Comparison of ENCODE assay signal across 8 mouse cellular contexts in the genomic region with DNA sequence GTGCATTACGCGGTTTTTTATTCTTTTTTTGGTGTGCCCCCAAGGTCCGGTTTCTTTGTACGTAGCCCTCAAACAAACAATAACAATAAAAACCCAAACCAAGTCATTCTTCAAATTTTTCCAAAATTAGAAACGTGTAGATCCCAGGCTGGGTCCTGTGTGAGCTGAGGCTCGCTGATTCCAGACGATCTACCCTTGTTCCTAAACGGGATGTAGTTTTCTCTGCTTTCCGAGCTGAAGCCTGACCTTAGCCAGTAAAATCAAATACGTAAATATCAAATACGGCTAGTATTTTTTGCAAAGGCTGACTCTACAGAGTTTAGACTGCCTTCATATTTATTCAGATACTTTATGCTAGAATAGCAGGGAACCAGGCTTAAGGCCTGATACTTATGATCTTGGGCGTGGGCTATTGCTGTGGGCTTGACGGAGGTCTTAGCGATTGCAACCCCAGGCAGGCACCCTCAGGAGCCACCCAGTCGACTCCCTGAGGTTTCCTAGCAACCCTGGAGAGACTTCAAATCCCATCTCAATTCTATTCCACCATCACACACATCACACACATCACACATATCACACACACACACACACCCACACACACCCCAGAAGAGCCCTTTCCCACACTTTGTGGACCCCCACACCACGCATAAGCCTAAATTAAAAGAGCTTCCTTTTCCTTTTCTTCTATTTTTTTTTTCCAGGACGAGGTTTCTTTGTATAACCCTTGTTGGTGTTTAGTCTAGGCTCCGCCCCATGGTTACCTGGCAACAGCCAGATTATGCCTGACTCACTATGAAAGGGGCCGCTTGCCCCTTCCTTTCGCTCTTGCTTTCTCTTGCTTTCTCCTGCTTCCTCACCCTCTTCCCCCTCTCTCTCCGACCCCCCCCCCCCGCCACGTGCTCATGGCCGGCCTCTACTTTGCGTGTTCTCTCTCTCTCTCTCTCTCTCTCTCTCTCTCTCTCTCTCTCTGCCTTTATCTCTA. TPM values are rescaled to one million over a fixed set of nuclear protein-coding genes. Genes with fewer than 3 reads are reported as not detected.
DNase-seq lines count a peak whose midpoint lies in the region; ATAC-seq and TF ChIP-seq lines count a peak whose summit lies in the region.

No protein-coding gene starts in this region.

- no peak for TF ChIP-seq CTCF in cerebellum, adult 2 months (IDR thresholded peaks at IDR 0.05; ENCODE audit: borderline replicate concordance, insufficient read depth, low read depth, low read length)
- no peak for TF ChIP-seq CTCF in forebrain, postnatal 0 days (IDR thresholded peaks at IDR 0.05; ENCODE audit: low read depth)

- peak overlapping the region; percentile 53 for H3K9ac ChIP-seq in forebrain, postnatal 0 days
- H3K9ac ChIP-seq in hindbrain, embryonic 11.5 days (ENCODE audit: low read depth, low read length): peak overlapping the region; percentile 60

- no peaks in the 10 kb centered on the region for H3K36me3 ChIP-seq in forebrain, postnatal 0 days (ENCODE audit: insufficient read depth)
- H3K36me3 ChIP-seq in hindbrain, embryonic 11.5 days (ENCODE audit: control insufficient read depth, insufficient read depth, low read length): no peaks in the 10 kb centered on the region

- peak overlapping the region; percentile 54 for H3K4me2 ChIP-seq in forebrain, postnatal 0 days (ENCODE audit: low read depth)
- peak overlapping the region; percentile 44 for H3K4me2 ChIP-seq in hindbrain, embryonic 11.5 days (replicated peaks; ENCODE audit: low read depth, low read length)

- peaks cover 12% of the 10 kb centered on the region; the same call in 1 of the 2 replicates for H3K4me1 ChIP-seq in cerebellum, adult 2 months (ENCODE audit: control insufficient read depth, insufficient read depth, low read length)
- peaks cover 26% of the 10 kb centered on the region for H3K4me1 ChIP-seq in forebrain, postnatal 0 days (ENCODE audit: insufficient read depth)
- H3K4me1 ChIP-seq in hindbrain, embryonic 11.5 days (replicated peaks; ENCODE audit: control insufficient read depth, insufficient read depth, low read length): peaks cover 16% of the 10 kb centered on the region

- peak overlapping the region; percentile 99 for H3K27ac ChIP-seq in cerebellum, adult 2 months (ENCODE audit: insufficient read depth, low read length)
- H3K27ac ChIP-seq in forebrain, postnatal 0 days (ENCODE audit: low read depth, low read length): peak overlapping the region; percentile 95
- H3K27ac ChIP-seq in hindbrain, embryonic 11.5 days (ENCODE audit: low read depth, low read length): peak overlapping the region; percentile 99

- ATAC-seq in forebrain, postnatal 0 days: peak; percentile 70
- ATAC-seq in hindbrain, embryonic 11.5 days (ENCODE audit: low FRiP score): peak; percentile 73

- TF ChIP-seq POLR2A in cerebellum, adult 2 months (IDR thresholded peaks at IDR 0.05; ENCODE audit: borderline replicate concordance, insufficient read depth, low read length): no peak

- peak; percentile 94 for DNase-seq in MEL-GATA-1-ER (ENCODE audit: extremely low read depth, low read depth)
- peak; percentile 58 to 66 for DNase-seq in cerebellum, adult 2 months
- DNase-seq in forebrain, postnatal 0 days: peak; percentile 89
- DNase-seq in hindbrain, embryonic 11.5 days (ENCODE audit: low spot score): peak; percentile 92
- DNase-seq in layer of hippocampus, postnatal 10 days (ENCODE audit: low spot score in 2 of 2): peak; percentile 67
- DNase-seq in lung, postnatal 14 days: peak; percentile 78
- DNase-seq in retina, postnatal 1 day: peak; percentile 94
- peak; percentile 71 for DNase-seq in urinary bladder, postnatal 25 days (ENCODE audit: low spot score)

- H3K9me3 ChIP-seq in forebrain, postnatal 0 days (ENCODE audit: low read length): no peaks in the 10 kb centered on the region
- no peaks in the 10 kb centered on the region for H3K9me3 ChIP-seq in hindbrain, embryonic 11.5 days (ENCODE audit: control insufficient read depth, low read length)

- 13% methylated on average over 24 of the region's 25 CpGs for WGBS in cerebellum, adult 2 months
- WGBS in forebrain, postnatal 0 days: 2% methylated on average over 22 of the region's 25 CpGs
- 19% methylated on average over 20 of the region's 25 CpGs for WGBS in hindbrain, embryonic 11.5 days

- H3K27me3 ChIP-seq in cerebellum, adult 2 months (ENCODE audit: control insufficient read depth, insufficient read depth, low read length): no peaks in the 10 kb centered on the region
- H3K27me3 ChIP-seq in forebrain, postnatal 0 days (ENCODE audit: insufficient read depth, low read length): no peaks in the 10 kb centered on the region
- H3K27me3 ChIP-seq in hindbrain, embryonic 11.5 days (ENCODE audit: control insufficient read depth, insufficient read depth, low read length): no peaks in the 10 kb centered on the region

- peak overlapping the region; percentile 59 for H3K4me3 ChIP-seq in cerebellum, adult 2 months (replicated peaks; ENCODE audit: insufficient read depth, low read depth, low read length)
- H3K4me3 ChIP-seq in forebrain, postnatal 0 days (ENCODE audit: low read depth, low read length): peak overlapping the region; percentile 30
- H3K4me3 ChIP-seq in hindbrain, embryonic 11.5 days (ENCODE audit: low read depth, low read length): peak overlapping the region; percentile 18; the same call in 1 of the 2 replicates

RNA-seq across cellular contexts. Expression of a gene that starts 3.9 kb away (rescaled TPM):
- 1,009 and 1,093 TPM in 2 replicates for polyA plus RNA-seq in cerebellum, adult 2 months (2012; rRNA removed)
- total RNA-seq in forebrain, postnatal 0 days (2014; rRNA removed): 817 and 912 TPM in 2 replicates
- polyA plus RNA-seq in forebrain, postnatal 0 days (2015; fragmentation: Nextera tagmentation; extraction: Ambion mirVana): 858 and 1,225 TPM in 2 replicates
- polyA plus RNA-seq in hindbrain, embryonic 11.5 days (2014; fragmentation: Nextera tagmentation; extraction: Ambion mirVana): 1,074 and 1,099 TPM in 2 replicates
- total RNA-seq in layer of hippocampus, postnatal 10 days (2021): 100 to 1,000 TPM; 760 to 831 TPM

RNA-seq across cellular contexts. Expression of a gene that starts 4.8 kb away (rescaled TPM):
- 0.28 and 0.41 TPM in 2 replicates for polyA plus RNA-seq in cerebellum, adult 2 months (2012; rRNA removed)
- total RNA-seq in forebrain, postnatal 0 days (2014; rRNA removed): 1.00 TPM in 1 of 2 replicates, not detected in the other
- 0.25 and 0.34 TPM in 2 replicates for polyA plus RNA-seq in forebrain, postnatal 0 days (2015; fragmentation: Nextera tagmentation; extraction: Ambion mirVana)
- polyA plus RNA-seq in hindbrain, embryonic 11.5 days (2014; fragmentation: Nextera tagmentation; extraction: Ambion mirVana): 0.59 TPM in 1 of 2 replicates, not detected in the other
- total RNA-seq in layer of hippocampus, postnatal 10 days (2021): under 1 TPM in 1 of 2 experiments, not detected in 1; 0.27 TPM

RNA-seq across cellular contexts. Expression of a gene that starts 40.0 kb away (rescaled TPM):
- polyA plus RNA-seq in cerebellum, adult 2 months (2012; rRNA removed): 19.6 and 21.4 TPM in 2 replicates
- total RNA-seq in forebrain, postnatal 0 days (2014; rRNA removed): 22.5 and 27.1 TPM in 2 replicates
- polyA plus RNA-seq in forebrain, postnatal 0 days (2015; fragmentation: Nextera tagmentation; extraction: Ambion mirVana): 6.5 and 11.0 TPM in 2 replicates
- polyA plus RNA-seq in hindbrain, embryonic 11.5 days (2014; fragmentation: Nextera tagmentation; extraction: Ambion mirVana): 10.4 and 12.5 TPM in 2 replicates
- 10 to 100 TPM; 13.3 TPM for total RNA-seq in layer of hippocampus, postnatal 10 days (2021)

RNA-seq across cellular contexts. Expression of a gene that starts 47.5 kb away (rescaled TPM):
- polyA plus RNA-seq in cerebellum, adult 2 months (2012; rRNA removed): 37.1 and 39.1 TPM in 2 replicates
- 78.3 and 83.3 TPM in 2 replicates for total RNA-seq in forebrain, postnatal 0 days (2014; rRNA removed)
- 45.7 and 48.4 TPM in 2 replicates for polyA plus RNA-seq in forebrain, postnatal 0 days (2015; fragmentation: Nextera tagmentation; extraction: Ambion mirVana)
- polyA plus RNA-seq in hindbrain, embryonic 11.5 days (2014; fragmentation: Nextera tagmentation; extraction: Ambion mirVana): 30.1 and 30.8 TPM in 2 replicates
- 10 to 100 TPM; 82.6 to 87.9 TPM for total RNA-seq in layer of hippocampus, postnatal 10 days (2021)

RNA-seq across cellular contexts. Expression of a gene that starts 53.0 kb away (rescaled TPM):
- polyA plus RNA-seq in cerebellum, adult 2 months (2012; rRNA removed): 16.8 and 19.9 TPM in 2 replicates
- 45.2 and 52.7 TPM in 2 replicates for total RNA-seq in forebrain, postnatal 0 days (2014; rRNA removed)
- 53.5 and 55.9 TPM in 2 replicates for polyA plus RNA-seq in forebrain, postnatal 0 days (2015; fragmentation: Nextera tagmentation; extraction: Ambion mirVana)
- 20.4 and 22.6 TPM in 2 replicates for polyA plus RNA-seq in hindbrain, embryonic 11.5 days (2014; fragmentation: Nextera tagmentation; extraction: Ambion mirVana)
- total RNA-seq in layer of hippocampus, postnatal 10 days (2021): 10 to 100 TPM; 55.4 to 56.7 TPM

Comparison
In these comparisons a context has a peak if more than half of its experiments do, and no peak if none do; other contexts are left out.
1. Peak in every context shown above with its lines: DNase-seq, ATAC-seq, H3K4me3 ChIP-seq and H3K27ac ChIP-seq.